Mouse (Mus musculus) neural tube, embryonic 12.5 days (tissue): ENCODE results near the gene Jmjd8. TPM values are rescaled to one million over a fixed set of nuclear protein-coding genes. Genes with fewer than 3 reads are reported as not detected.

Source experiments
- ATAC-seq: fragments of 200-750 bp; cut with Nextera tagmentation; 2 replicates; pipeline ENCODE4 v1.8.0; 2017; ENCODE audit warnings: low read depth, mild to moderate bottlenecking, moderate TSS enrichment, moderate library complexity; ENCODE audit not compliant: low FRiP score
- H3K27ac ChIP-seq: fragments of 300-500 bp; sonication (generic); 2 replicates; pipeline ENCODE4 v1.5.1; 2016
- H3K27me3 ChIP-seq: fragments of 300-500 bp; sonication (generic); replicated peaks from 2 replicates; pipeline ENCODE4 v1.6.1; 2016; ENCODE audit warnings: mild to moderate bottlenecking
- H3K36me3 ChIP-seq: fragments of 300-500 bp; sonication (generic); 2 replicates; pipeline ENCODE4 v1.6.1; 2016; ENCODE audit warnings: mild to moderate bottlenecking
- H3K4me1 ChIP-seq: fragments of 300-500 bp; sonication (generic); 2 replicates; pipeline ENCODE4 v1.6.1; 2016
- H3K4me2 ChIP-seq: fragments of 300-500 bp; sonication (generic); replicated peaks from 2 replicates; pipeline ENCODE4 v1.6.1; 2016; ENCODE audit warnings: mild to moderate bottlenecking
- H3K4me3 ChIP-seq: fragments of 300-500 bp; sonication (generic); 2 replicates; pipeline ENCODE4 v1.5.1; 2016
- H3K9ac ChIP-seq: fragments of 300-500 bp; sonication (generic); 2 replicates; pipeline ENCODE4 v1.6.1; 2016; ENCODE audit warnings: mild to moderate bottlenecking
- H3K9me3 ChIP-seq: fragments of 300-500 bp; sonication (generic); 2 replicates; pipeline ENCODE4 v1.6.1; 2016; ENCODE audit warnings: mild to moderate bottlenecking
- WGBS: fragments of 180-500 bp; shearing (Covaris S2); methylation state at CpG from one replicate; pipeline ENCODE4 v1.1.7; 2016; 5-methylcytosine and 5-hydroxymethylcytosine counted together
- microRNA-seq: library from miRNA; unstranded; fragments of <30 nt; microRNA quantifications from one replicate; pipeline ENCODE4, GENCODE M21; 2017
- polyA plus RNA-seq: library from polyadenylated mRNA; unstranded; fragments of >200 nt; fragmentation: Nextera tagmentation; extraction: Ambion mirVana; gene quantifications from 2 replicates; pipeline ENCODE4 v1.2.1, GENCODE M21; 2016

The Jmjd8 gene
- polyA plus RNA-seq, 1 experiment from 2014 or later = 72.6 TPM

DNA sequence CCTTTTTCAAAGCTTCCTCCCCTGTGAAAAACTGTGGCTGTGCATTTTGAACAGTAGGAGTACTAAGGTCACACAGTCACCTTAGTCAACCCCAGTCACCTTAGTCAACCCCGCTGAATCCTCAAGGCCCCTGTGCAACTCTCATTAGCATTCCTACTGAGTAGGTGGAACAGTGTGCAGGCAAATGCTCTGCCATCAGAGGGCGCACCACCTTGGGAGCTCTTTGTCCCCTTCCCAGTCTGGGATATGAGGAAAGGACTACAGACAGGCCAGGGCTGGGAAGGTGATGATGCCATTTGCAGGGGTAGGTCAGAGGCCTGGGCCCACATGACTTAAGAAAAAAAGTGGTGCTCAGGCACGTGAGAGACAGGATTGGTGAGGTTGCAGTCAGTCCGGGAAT lies 50.6 kb downstream of the Jmjd8 start:
- H3K4me1 ChIP-seq = peaks cover 36% of the 10 kb centered on the region
- no peak for ATAC-seq
- H3K27ac ChIP-seq = no peak overlapping the region
- H3K4me3 ChIP-seq = no peak overlapping the region
- H3K9ac ChIP-seq = no peak overlapping the region
- 30% methylated on average over 4 of the region's 4 CpGs for WGBS
- no peak overlapping the region for H3K4me2 ChIP-seq
- H3K27me3 ChIP-seq = no peaks in the 10 kb centered on the region
- no peaks in the 10 kb centered on the region for H3K9me3 ChIP-seq
- peaks cover 49% of the 10 kb centered on the region for H3K36me3 ChIP-seq

DNA sequence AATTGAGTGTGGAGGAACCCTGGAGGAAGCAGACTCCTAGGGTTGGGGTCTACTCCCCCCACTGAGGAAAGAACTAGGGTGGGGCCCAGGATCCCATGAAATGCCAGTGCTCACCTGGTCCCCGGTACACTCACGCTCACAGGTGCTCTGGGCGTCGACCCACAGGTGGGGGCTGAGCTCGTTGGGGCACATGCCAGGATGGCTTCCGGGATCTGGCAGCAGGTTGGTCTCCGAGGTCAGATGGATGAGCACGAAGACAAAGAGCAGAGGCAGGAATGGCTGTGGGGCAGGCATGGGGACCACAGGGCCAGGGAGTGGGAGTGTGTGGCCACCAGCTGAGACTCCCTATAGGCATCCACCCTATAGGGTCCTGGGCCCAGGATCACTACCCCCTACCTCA lies 51.1 kb downstream of the Jmjd8 start:
- Histone ChIP-seq H3K36me3 (peaks cover 54% of the 10 kb centered on the region), H3K27ac (no peak overlapping the region), H3K9ac (no peak overlapping the region), H3K9me3 (no peaks in the 10 kb centered on the region), H3K4me2 (no peak overlapping the region), H3K4me3 (no peak overlapping the region), H3K27me3 (no peaks in the 10 kb centered on the region), H3K4me1 (peaks cover 36% of the 10 kb centered on the region)
- ATAC-seq = no peak
- 58% methylated on average over 8 of the region's 8 CpGs for WGBS

DNA sequence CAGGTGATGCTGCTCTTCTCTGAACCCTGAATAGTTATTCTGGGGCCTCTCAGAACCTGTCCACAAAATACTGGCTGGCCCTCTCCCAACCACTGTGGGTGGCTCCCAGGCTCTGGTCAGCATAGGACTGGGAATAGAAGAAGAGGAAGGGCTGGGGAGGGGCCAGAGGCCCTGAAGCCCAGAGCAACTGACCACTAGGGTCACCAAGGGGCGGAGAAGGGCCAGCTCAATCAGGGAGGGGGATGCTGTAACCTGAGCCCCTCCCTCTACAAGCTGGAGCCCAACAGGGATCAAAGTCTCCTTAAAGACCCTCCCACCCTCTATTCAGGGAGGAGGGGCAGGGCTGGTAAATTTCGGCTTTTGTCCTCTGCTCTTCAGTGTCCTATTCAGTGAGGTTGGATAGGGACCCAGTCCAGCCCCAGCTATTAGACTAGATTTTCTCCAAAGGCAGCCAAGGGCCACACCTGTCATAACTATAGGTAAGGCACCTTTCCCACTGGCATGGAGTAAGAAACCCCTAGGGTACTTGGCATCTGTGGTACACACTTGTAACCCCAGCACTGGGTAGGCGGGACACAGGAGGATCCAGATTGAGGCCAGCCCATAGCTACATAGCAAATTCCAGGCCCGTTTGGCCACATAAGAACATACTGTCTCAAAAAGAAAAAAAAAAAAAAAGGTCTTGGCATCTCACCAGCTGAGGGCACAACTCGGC lies 51.7 kb downstream of the Jmjd8 start, which contains the start of gene Wfikkn1:
Gene Wfikkn1, minus strand, starts transcription at position 663 of the 715 bp plus-strand sequence.
- 9% methylated on average over 5 of the region's 5 CpGs for WGBS
- Histone ChIP-seq H3K4me2 (no peak within 1 kb of the TSS), H3K4me1 (peaks cover 36% of the 10 kb centered on the region), H3K36me3 (peaks cover 55% of the 10 kb centered on the region), H3K9me3 (no peaks in the 10 kb centered on the region), H3K27ac (no peak within 1 kb of the TSS), H3K27me3 (no peaks in the 10 kb centered on the region), H3K4me3 (no peak within 1 kb of the TSS), H3K9ac (no peak within 1 kb of the TSS)
- no peak for ATAC-seq

DNA sequence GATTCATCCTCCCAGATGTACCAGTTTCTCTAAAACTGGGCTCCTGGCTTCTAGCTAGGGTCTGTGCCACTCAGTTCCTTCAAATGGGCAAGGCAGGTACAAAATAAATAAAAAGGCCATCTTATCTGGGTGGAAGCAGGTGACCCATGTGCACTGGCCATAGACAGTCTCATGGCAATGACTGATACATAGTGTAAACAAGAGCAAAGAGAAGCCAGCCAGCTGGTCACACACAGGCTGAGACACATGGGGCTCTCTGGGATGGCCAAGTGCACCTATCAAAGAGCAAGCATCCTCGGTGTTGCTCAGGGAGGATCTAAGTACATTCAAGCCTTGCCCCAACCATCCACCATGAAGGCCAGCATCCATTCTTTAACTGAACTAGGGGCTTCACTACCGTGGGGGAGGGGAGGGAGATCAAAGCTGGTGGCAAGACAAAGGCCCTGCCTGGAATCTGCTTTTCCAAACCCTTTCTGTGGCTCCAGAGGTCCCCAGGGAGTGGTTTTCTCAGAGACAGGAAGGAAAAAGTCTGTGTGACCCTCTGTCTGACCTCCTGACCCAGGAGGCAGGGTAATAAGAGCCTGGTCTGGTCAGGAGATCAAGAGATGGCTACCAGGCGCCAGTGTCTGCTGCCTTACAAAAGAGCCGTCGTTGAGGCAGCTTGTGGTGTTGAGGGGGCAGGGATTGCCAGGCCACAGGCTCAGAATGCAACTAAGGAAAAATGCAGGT lies 52.4 kb downstream of the Jmjd8 start:
- no peak overlapping the region for H3K27ac ChIP-seq
- H3K4me3 ChIP-seq = no peak overlapping the region
- no peak for ATAC-seq
- no peak overlapping the region for H3K4me2 ChIP-seq
- no peaks in the 10 kb centered on the region for H3K27me3 ChIP-seq
- WGBS = 4% methylated on average over 5 of the region's 5 CpGs
- H3K4me1 ChIP-seq = peaks cover 35% of the 10 kb centered on the region
- H3K36me3 ChIP-seq = peaks cover 55% of the 10 kb centered on the region
- no peak overlapping the region for H3K9ac ChIP-seq
- no peaks in the 10 kb centered on the region for H3K9me3 ChIP-seq

Small RNA genes lying within 50 kb of the gene (microRNA-seq; reads per million reads assigned to microRNA genes)
- not detected for gene Mir3082
- gene Mir6966 = not detected

Other genes starting within 250 kb of the Jmjd8 start
- gene Lmf1, start 249.8 kb upstream of the Jmjd8 start, polyA plus RNA-seq = 25.2 and 25.8 TPM in 2 replicates
- gene Gng13, start 111.7 kb upstream of the Jmjd8 start, polyA plus RNA-seq = 1.6 and 2.1 TPM in 2 replicates
- 24.9 and 25.6 TPM in 2 replicates for gene Chtf18, start 101.4 kb upstream of the Jmjd8 start, polyA plus RNA-seq
- gene Rpusd1, start 101.2 kb upstream of the Jmjd8 start, polyA plus RNA-seq = 20.5 and 22.1 TPM in 2 replicates
- not detected in 2 replicates for gene Mslnl, start 92.8 kb upstream of the Jmjd8 start, polyA plus RNA-seq
- gene Msln, start 74.5 kb upstream of the Jmjd8 start, polyA plus RNA-seq = 0.27 and 0.38 TPM in 2 replicates
- gene Narfl, start 55.1 kb upstream of the Jmjd8 start, polyA plus RNA-seq = 25.5 and 29.2 TPM in 2 replicates
- 102 and 103 TPM in 2 replicates for gene Haghl, start 43.2 kb upstream of the Jmjd8 start, polyA plus RNA-seq
- 0.33 and 0.57 TPM in 2 replicates for gene Ccdc78, start 42.3 kb upstream of the Jmjd8 start, polyA plus RNA-seq
- gene Fam173a, start 36.0 kb upstream of the Jmjd8 start, polyA plus RNA-seq = 75.3 and 84.6 TPM in 2 replicates
- gene AC134908.4, start 33.2 kb upstream of the Jmjd8 start, polyA plus RNA-seq = 1.0 and 1.9 TPM in 2 replicates
- gene Metrn, start 31.7 kb upstream of the Jmjd8 start, polyA plus RNA-seq = 80.7 and 92.0 TPM in 2 replicates
- 25.8 and 27.0 TPM in 2 replicates for gene Fbxl16, start 19.8 kb upstream of the Jmjd8 start, polyA plus RNA-seq
- gene Wdr24, start 5.2 kb upstream of the Jmjd8 start, polyA plus RNA-seq = 27.6 and 28.6 TPM in 2 replicates
- 293 and 301 TPM in 2 replicates for gene Stub1, start 4.5 kb downstream of the Jmjd8 start, polyA plus RNA-seq
- 8.1 and 8.6 TPM in 2 replicates for gene Rhbdl1, start 8.4 kb downstream of the Jmjd8 start, polyA plus RNA-seq
- gene Gm20683, start 12.9 kb downstream of the Jmjd8 start, polyA plus RNA-seq = 3.9 and 4.8 TPM in 2 replicates
- gene Rhot2, start 16.0 kb downstream of the Jmjd8 start, polyA plus RNA-seq = 18.4 and 20.1 TPM in 2 replicates
- gene Wdr90, start 32.6 kb downstream of the Jmjd8 start, polyA plus RNA-seq = 23.6 and 24.9 TPM in 2 replicates
- 6.8 and 7.2 TPM in 2 replicates for gene Mcrip2, start 39.9 kb downstream of the Jmjd8 start, polyA plus RNA-seq
- 52.0 and 56.9 TPM in 2 replicates for gene Mettl26, start 46.2 kb downstream of the Jmjd8 start, polyA plus RNA-seq
- 0.63 and 0.86 TPM in 2 replicates for gene Wfikkn1, start 52.0 kb downstream of the Jmjd8 start, polyA plus RNA-seq
- 47.7 and 49.3 TPM in 2 replicates for gene Rab40c, start 90.9 kb downstream of the Jmjd8 start, polyA plus RNA-seq
- gene Pigq, start 116.1 kb downstream of the Jmjd8 start, polyA plus RNA-seq = 54.7 and 57.3 TPM in 2 replicates
- 0.11 and 0.14 TPM in 2 replicates for gene Nhlrc4, start 116.1 kb downstream of the Jmjd8 start, polyA plus RNA-seq
- gene A930017K11Rik, start 123.7 kb downstream of the Jmjd8 start, polyA plus RNA-seq = 0.08 TPM in 2 replicates
- 28.2 and 31.5 TPM in 2 replicates for gene Capn15, start 156.9 kb downstream of the Jmjd8 start, polyA plus RNA-seq
- 33.8 and 36.7 TPM in 2 replicates for gene Rab11fip3, start 240.7 kb downstream of the Jmjd8 start, polyA plus RNA-seq